In genomic region chr3:68954487-68954886, GRCm38 (mm10) we compare ENCODE assay signal across 7 mouse cellular contexts. TPM values are rescaled to one million over a fixed set of nuclear protein-coding genes. Genes with fewer than 3 reads are reported as not detected.
A peak's percentile ranks its signal among the peaks of the same experiment; 100 is the strongest.
DNase-seq lines count a peak whose midpoint lies in the region; ATAC-seq and TF ChIP-seq lines count a peak whose summit lies in the region.

No protein-coding gene starts in this region.

- no peak for TF ChIP-seq CTCF in kidney, adult 2 months (conservative IDR thresholded peaks at IDR 0.05; ENCODE audit: insufficient read depth, insufficient read length, low read depth, low read length)
- TF ChIP-seq CTCF in cortical plate, adult 2 months (IDR thresholded peaks at IDR 0.05; ENCODE audit: extremely low read depth, insufficient read depth, low read length): peak; percentile 37; the same call in 1 of the 2 replicates

- H3K4me3 ChIP-seq in kidney, adult 2 months (ENCODE audit: insufficient read depth, low read depth, low read length): no peak overlapping the region
- H3K4me3 ChIP-seq in kidney, embryonic 16.5 days (ENCODE audit: low read length): no peak overlapping the region
- no peak overlapping the region for H3K4me3 ChIP-seq in cortical plate, adult 2 months (ENCODE audit: insufficient read depth, low read length)

- peak; percentile 36 for DNase-seq in kidney, adult 2 months
- DNase-seq in thymus, postnatal 0 days (ENCODE audit: low spot score): peak; percentile 57
- no peak for DNase-seq in thymus, postnatal 4 days
- no peak for DNase-seq in spleen, postnatal 4 days (ENCODE audit: low spot score in 2 of 2)

- no peak for TF ChIP-seq POLR2A in kidney, adult 2 months (IDR thresholded peaks at IDR 0.05; ENCODE audit: low read depth, low read length)
- TF ChIP-seq POLR2A in cortical plate, adult 2 months (IDR thresholded peaks at IDR 0.05; ENCODE audit: extremely low read depth, insufficient read depth, low read length): no peak

- no peaks in the 10 kb centered on the region for H3K9me3 ChIP-seq in kidney, embryonic 16.5 days (ENCODE audit: low read length)

- H3K27me3 ChIP-seq in kidney, adult 2 months (replicated peaks; ENCODE audit: control insufficient read depth, insufficient read depth, low read length): no peaks in the 10 kb centered on the region
- H3K27me3 ChIP-seq in kidney, embryonic 16.5 days (ENCODE audit: insufficient read depth, low read length): no peaks in the 10 kb centered on the region

- H3K4me2 ChIP-seq in kidney, embryonic 16.5 days (replicated peaks; ENCODE audit: low read depth, low read length): no peak overlapping the region

- no peaks in the 10 kb centered on the region for H3K4me1 ChIP-seq in kidney, adult 2 months (ENCODE audit: control insufficient read depth, insufficient read depth, low read length)
- H3K4me1 ChIP-seq in kidney, embryonic 16.5 days (ENCODE audit: insufficient read depth, low read length): no peaks in the 10 kb centered on the region
- H3K4me1 ChIP-seq in cortical plate, adult 2 months (ENCODE audit: control insufficient read depth, insufficient read depth, low read length): peaks cover 3% of the 10 kb centered on the region

- H3K9ac ChIP-seq in kidney, embryonic 16.5 days (replicated peaks; ENCODE audit: low read length): no peak overlapping the region

- no peak for ATAC-seq in kidney, embryonic 16.5 days (ENCODE audit: low FRiP score, low TSS enrichment)
- ATAC-seq in megakaryocyte-erythroid progenitor cell, adult 5-6 weeks (replicated peaks; ENCODE audit: low FRiP score, low TSS enrichment, poor library complexity, severe bottlenecking): no peak

- no peak overlapping the region for H3K27ac ChIP-seq in kidney, adult 2 months (ENCODE audit: insufficient read depth, low read depth, low read length)
- no peak overlapping the region for H3K27ac ChIP-seq in kidney, embryonic 16.5 days (ENCODE audit: low read length)
- no peak overlapping the region for H3K27ac ChIP-seq in cortical plate, adult 2 months (ENCODE audit: insufficient read depth, low read length)

- WGBS in kidney, adult 2 months: 33% methylated on average over 6 of the region's 6 CpGs
- WGBS in kidney, embryonic 16.5 days: 54% methylated on average over 6 of the region's 6 CpGs

- no peaks in the 10 kb centered on the region; the same call in 1 of the 2 replicates for H3K36me3 ChIP-seq in kidney, adult 2 months (ENCODE audit: control insufficient read depth, insufficient read depth, low read length)
- H3K36me3 ChIP-seq in kidney, embryonic 16.5 days (ENCODE audit: insufficient read depth, low read length): no peaks in the 10 kb centered on the region

RNA-seq across cellular contexts. Expression of gene Ift80, which starts 49.9 kb away (rescaled TPM):
- polyA plus RNA-seq in kidney, adult 2 months (2012; rRNA removed): 3.8 and 4.2 TPM in 2 replicates
- 18.8 and 20.1 TPM in 2 replicates for polyA plus RNA-seq in kidney, embryonic 16.5 days (2015; fragmentation: Nextera tagmentation; extraction: Ambion mirVana)
- 20.4 and 21.8 TPM in 2 replicates for polyA plus RNA-seq in thymus, postnatal 0 days (2015; fragmentation: Nextera tagmentation; extraction: Ambion mirVana)
- 17.0 and 21.4 TPM in 2 replicates for polyA plus RNA-seq in cortical plate, adult 2 months (2012; rRNA removed)
- 20.1 and 22.3 TPM in 2 replicates for total RNA-seq in megakaryocyte-erythroid progenitor cell, adult 5-6 weeks (2014; fragmentation: Nextera tagmentation)
- 20.3 and 26.8 TPM in 2 replicates for total RNA-seq in megakaryocyte-erythroid progenitor cell, adult 5-6 weeks (2017)

RNA-seq across cellular contexts. Expression of gene Smc4, which starts 50.1 kb away (rescaled TPM):
- 2.5 and 3.0 TPM in 2 replicates for polyA plus RNA-seq in kidney, adult 2 months (2012; rRNA removed)
- 153 and 173 TPM in 2 replicates for polyA plus RNA-seq in kidney, embryonic 16.5 days (2015; fragmentation: Nextera tagmentation; extraction: Ambion mirVana)
- polyA plus RNA-seq in thymus, postnatal 0 days (2015; fragmentation: Nextera tagmentation; extraction: Ambion mirVana): 332 and 397 TPM in 2 replicates
- 4.3 and 4.5 TPM in 2 replicates for polyA plus RNA-seq in cortical plate, adult 2 months (2012; rRNA removed)
- total RNA-seq in megakaryocyte-erythroid progenitor cell, adult 5-6 weeks (2014; fragmentation: Nextera tagmentation): 208 and 219 TPM in 2 replicates
- 621 and 796 TPM in 2 replicates for total RNA-seq in megakaryocyte-erythroid progenitor cell, adult 5-6 weeks (2017)

Comparison
In these comparisons a context has a peak if more than half of its experiments do, and no peak if none do; other contexts are left out.
1. DNase-seq: peak in kidney, adult 2 months (single experiment) and thymus, postnatal 0 days (single experiment); none in thymus, postnatal 4 days (single experiment) and spleen, postnatal 4 days (0 of 2).
2. RNA of gene Smc4, which starts 50.1 kb away (polyA plus RNA-seq): 332 to 397 TPM in thymus, postnatal 0 days and 153 to 173 TPM in kidney, embryonic 16.5 days; 4.3 to 4.5 TPM in cortical plate, adult 2 months and 2.5 to 3.0 TPM in kidney, adult 2 months; every median in the first group is over 10 times any median in the second.